Mouse (Mus musculus) thymus, postnatal 10 days (tissue): ENCODE results near the gene Chn1.

Experiments
- DNase-seq, 2 experiments: peaks; one replicate each; pipeline ENCODE4 v3.0.0; 2021; ENCODE audit warnings: low spot score in 2 of 2

Gene Chn1

DNA sequence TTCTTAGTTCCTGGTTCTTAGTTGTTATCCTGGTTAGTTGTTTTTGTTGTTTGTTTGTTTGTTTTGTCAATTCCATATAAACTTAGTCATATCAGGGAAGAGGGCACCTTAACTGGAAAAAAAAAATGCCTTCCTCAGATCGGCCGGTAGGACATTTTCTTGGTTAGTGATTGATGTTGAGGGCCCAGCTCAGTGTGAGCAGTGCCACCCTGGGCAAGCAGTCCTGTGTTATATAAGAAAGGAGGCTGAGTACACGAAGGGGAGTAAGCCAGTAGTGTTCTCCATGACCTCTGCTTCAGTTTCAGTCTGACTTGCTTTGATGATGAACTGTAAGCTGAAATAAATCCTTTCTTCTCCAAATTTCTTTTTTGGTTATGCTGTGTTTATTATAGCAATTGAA, 138.8 kb downstream of the Chn1 start:
- DNase-seq: no peak

DNA sequence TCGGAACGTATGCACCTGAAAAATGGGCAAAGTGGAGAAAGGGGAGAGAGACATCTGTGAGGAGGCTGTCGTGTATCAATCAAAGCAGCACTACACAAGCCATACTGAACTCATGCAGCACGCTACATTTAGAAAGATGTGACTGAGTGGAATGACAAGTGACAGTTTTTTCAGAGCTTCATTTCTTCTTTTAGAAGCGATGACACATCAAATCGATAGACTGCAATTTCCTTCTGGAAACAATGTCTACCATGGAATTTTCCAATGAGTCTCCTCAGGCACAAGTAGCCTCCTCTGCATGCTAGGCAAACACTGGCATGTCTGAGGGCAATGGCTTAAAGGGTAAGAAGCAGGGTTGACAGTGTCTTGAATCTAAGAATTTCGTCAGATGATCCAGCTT, 143.3 kb downstream of the Chn1 start:
- DNase-seq: no peak

DNA sequence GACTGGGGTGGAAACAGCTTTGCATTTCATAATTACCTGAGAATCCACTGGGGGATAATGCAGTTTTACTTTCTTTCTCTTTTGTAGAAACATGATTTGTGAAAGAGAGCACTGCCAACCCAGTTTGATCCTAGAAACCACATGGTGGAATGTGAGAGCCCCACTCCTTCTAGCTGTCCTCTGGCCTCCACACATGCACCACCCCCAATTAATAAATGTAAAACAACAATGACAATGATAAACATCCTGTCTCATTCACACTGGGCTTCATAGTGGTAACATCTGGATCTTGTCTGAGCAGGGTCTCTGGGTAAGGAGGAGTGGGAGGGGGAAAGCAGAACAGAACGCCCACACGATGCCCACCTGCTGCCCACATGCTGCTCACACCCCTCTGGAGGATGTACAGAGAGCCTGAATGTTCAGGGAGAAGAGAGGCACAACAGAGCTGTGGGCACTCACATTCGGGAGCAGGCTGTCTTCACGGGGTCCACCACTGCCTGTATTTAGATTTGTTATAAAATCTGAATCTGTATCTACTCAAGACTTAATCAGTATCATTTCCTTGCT, 156.6 kb downstream of the Chn1 start:
- DNase-seq: no peak

DNA sequence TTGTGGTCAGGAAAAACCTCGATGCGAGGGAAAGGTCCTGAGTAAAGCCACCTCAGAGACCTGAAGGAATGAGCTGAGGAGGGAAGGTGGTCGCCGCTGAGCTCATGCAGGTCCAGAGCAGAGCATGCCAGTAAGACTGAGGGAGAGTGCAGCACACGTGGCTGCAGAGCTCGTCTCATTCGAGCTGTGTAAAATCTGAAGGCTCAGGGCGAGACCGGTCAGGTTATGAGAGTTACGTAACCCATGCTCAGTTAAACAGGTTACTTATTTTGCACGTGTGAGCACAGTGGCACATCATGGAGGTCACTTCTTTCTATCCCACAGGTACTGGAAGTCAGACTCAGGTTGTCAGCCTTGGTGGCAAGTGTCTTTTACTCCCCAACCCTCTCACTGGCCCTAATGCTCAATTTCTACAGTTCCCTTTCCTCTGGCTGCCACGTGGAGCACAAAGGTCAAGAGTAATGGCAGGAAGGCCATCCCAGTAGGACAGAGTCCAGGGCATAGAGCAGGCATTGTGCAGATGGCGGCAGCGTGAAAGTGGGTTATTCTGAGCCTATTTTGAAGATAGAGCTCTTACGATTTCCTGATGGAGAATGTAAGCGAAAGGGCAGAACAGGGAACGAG, 158.6 kb downstream of the Chn1 start:
- DNase-seq: no peak

DNA sequence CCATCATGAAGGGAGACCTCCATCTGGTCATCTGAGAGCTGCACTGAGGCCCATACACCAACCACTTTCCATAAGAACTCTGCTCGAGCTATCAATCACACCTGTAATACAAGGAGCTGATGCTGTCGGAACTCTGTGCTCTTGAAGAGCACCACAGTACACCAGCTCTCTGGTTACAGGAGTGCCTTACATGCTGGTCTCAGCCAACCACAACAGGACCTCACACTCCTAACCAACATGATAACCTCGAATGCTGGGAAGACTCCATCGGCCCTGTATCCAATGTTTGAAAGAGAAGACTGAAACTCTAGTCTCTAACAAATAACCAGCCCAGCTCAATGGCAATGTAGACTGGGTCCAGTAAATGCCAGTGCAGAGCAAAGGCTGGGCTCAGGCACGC, 159.7 kb downstream of the Chn1 start:
- no peak for DNase-seq

DNA sequence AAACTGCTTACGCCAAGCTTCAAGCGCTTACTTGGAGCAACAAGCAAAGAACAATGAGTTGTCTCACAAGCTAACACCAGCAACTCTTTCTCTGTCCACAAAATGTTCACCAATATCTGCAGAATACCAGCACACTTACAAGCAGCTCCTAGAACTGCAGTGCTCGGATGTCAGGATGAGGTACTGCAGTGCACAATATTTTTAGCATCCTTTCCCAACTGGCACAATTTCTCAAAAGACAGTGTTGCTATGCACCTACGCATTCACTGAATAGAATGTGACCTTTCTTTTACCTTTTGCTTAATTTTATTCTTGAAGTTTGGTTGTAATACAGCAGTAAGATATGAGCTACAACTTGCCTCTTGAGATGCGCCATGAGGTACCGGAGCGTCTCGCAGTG, 160.8 kb downstream of the Chn1 start:
- no peak for DNase-seq

DNA sequence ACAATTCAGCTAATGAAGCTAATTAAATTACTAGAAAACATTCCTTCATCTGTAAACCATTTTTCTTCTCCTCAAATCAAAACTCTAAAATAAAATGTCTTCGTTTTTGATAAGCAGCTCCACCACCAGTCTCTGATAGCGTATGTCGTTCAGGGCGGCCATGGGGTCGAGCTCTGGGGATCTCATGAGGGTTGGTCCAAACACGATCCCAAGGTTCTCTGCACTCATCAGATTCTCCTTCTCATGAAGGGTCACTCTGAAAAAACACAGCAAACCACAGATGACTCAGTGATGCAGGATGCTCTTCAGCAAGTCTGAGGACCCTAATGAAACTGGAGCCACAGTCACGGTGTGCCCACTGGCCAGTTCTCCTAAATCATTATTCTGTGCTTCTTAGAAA, 162.2 kb downstream of the Chn1 start:
- DNase-seq: no peak

DNA sequence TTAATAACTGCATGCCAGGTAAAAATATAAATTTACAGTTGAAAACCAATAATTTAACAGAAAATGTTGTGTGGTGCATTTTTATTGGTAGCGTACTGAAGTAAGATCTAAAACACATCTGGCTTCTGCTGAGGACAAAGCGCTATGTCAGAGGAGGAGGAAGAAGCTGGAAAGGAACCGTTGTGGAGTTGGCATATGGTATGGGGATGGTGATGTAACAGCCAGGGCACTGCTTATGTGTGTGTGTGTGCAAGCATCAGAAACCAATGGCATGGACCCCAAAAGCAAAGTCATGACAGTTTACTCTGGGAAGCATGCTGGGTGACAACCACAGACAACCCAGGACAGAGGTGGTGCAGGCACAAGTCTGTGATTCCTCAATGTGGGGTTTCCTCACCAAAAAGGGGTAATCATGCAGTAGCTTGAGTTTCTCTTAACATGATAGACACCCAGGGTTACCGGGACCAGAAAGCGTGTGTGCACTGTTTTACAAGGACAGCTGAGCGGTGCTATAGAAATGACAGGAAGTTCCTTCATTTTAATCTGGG, 162.7 kb downstream of the Chn1 start:
- DNase-seq: no peak

DNA sequence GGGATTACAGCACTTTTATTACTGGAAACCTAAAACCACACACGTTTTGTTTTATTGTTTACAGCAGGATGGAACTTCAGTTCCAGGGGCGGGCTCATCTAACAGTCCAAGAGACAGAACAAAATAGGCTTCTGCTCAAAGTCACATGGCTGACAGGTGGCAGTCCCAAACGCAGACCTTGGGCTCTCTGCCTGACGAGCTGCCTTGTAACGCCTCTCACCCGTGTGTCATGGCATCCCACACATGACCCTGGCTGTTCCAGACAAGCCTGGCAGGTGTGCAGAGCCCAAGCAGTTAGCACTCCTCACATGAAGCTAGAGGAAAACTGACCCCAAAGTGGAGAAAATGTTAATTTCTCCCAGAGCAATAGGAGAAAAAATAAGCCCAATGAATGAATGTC, 163.3 kb downstream of the Chn1 start:
- no peak for DNase-seq

DNA sequence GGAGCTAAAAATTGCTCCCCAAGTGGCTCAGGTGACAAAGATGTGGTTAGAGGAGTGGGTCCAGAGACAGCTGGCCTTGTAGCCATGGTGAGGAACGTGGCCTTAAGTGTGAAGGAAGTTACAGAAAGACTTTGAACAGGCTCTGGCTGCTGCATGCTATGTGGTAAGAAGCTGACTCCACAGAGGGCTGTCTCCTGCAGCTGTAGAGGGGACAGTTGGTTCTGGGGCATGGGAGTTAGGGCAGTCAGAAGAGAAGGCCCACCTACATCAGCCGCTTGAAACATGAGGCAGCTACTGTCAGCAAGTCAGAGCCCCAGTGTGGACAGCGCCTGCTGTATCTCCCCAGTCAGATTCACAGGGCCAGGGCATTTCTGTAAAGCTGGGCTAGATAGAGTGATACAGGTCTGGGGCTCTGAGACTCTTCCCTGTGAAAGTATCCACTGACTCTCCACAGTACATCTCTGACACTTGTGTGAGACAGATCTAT, 165.4 kb downstream of the Chn1 start:
- DNase-seq: no peak

DNA sequence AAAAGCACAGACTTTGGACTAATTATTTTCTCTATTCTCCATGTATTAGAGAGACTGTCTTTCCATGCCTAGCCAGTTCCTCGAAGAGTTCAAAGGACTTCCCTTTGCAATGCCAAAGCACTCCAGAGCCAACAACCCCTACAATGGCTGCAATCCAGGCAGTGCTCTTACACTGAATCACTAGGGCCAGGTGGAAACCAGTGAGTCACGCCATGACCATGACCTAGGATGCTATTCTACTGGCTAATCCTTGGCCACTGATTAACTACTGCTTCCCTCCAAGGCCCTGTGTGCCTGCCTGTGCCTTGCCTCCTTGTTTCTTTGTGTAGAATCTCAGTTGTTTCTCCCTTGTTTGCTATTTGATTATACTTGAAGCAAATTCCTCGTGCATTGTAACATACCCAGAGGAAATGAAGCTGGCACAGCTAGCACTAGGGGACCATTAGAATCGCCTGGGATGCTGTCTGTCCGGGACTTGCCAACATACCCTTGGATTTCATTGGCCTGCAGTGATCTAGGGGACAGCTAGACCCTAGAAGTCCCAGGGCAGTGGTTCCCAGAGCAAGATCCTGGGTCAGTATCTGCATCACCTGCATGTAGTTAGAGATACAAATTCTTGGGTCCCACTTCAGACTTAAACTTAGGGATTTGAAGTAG, 166.0 kb downstream of the Chn1 start:
- no peak for DNase-seq

DNA sequence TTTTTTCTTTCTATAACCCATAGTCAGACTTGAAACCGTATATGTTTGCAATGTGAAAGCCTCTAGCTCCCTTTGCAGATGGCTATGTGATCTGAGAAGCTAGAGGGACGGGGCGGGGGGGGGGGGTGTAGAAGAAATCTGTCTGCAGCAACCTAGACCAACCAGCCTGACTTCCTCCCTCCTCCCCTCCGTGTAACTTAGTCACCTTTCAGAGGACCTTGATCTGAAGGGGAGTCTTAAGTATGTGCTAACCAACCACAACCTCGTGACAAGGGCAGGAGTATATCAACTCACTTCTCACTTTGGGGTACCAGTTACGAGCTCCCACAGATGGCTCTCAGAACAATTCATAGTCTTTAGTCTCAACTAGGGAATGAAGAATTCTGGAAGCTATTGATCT, 166.8 kb downstream of the Chn1 start:
- no peak for DNase-seq

DNA sequence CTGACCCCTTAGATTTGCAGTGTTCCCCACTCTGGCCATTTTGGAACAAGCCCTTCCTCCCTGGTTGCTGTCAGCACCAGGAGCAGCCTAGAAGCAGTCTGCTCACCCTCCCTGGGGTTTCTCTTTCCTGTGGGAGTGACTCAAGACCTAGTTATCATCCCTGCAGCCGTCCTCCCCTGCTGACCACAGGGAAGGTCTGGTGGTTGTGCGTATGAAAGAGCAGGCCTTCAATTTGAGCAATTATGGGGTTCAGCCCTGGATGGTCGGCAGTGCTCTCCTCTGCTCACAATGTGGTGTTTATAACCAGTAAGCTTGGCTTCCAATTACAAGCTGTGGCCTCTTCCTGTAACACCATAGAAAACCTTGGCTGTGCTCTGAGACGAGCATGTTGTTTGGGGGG, 167.5 kb downstream of the Chn1 start:
- no peak for DNase-seq

DNA sequence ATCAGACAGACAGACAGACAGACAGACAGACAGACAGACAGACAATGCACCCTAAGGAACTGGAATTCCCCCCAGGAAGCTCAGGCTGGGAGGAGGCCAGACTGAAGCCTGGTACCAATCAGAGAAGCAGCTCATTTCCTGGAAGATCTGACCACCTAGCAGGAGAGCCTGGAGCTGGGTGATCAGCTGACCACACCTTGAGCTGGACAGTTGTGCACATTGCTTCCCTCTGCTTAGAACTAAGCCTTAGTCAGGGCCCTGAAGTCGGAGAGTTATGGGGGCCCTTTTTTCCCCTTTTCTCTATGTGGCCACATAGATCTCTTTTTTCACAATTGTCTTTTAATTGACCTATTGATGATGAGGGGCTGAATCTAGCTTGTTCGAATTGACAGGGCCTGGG, 168.0 kb downstream of the Chn1 start:
- DNase-seq: no peak

DNA sequence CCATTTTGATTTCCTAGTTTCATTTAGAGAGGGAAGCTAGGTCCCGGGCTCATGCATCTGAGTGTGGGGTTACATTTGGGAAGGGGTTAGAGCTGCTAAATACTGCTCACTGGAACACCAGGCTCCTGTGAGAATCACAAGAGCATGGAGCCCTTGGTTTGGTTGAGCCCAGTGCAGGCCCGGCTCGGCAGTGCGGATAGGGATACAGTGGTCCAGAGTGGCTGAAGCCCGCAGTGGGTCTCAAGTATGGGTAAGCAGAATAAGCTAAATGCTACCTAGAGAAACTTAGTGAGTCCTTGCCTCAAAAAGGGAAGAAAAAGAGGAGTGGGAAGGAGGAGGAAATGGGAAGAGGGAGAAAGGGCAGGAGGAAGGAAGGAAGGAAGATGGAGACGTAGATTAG, 168.5 kb downstream of the Chn1 start:
- DNase-seq: no peak

DNA sequence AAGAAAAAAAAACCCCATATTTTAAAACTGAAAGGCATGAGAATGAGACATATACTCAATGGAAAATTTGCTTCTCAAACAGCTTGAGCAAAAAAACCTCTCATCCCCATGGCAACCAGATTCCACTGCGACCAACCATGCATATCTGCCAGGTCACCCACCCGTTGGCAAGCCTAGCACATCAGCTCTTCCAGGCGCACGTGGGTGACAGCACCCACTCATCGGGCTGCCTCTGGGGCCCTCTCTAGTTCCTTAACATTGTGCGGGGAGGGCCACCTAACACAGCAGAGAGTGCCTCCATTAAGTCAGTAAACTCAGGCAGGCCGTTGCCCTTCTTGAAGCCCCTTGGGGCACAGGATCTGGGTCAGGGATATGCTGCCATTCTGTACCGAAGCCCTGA, 170.1 kb downstream of the Chn1 start:
- no peak for DNase-seq

DNA sequence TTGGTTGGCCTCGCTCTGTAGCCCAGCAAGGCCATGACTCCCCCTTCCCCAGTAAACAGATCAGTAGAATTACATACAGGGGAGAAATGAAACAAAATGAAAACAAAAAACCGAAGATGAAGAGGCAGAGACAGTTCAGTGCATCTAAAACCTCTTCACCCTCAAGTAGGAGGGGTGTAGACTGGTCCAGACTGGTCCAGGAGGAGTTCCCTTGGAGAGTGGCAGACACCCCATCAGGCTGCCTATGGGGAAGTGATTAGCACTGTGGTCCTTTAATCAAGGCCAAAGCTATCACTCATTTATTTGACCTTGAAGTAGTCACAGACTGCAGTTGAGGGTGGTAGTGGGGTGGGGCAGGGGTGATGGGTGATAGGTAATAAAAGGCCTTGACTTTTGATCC, 170.6 kb downstream of the Chn1 start:
- DNase-seq: no peak

DNA sequence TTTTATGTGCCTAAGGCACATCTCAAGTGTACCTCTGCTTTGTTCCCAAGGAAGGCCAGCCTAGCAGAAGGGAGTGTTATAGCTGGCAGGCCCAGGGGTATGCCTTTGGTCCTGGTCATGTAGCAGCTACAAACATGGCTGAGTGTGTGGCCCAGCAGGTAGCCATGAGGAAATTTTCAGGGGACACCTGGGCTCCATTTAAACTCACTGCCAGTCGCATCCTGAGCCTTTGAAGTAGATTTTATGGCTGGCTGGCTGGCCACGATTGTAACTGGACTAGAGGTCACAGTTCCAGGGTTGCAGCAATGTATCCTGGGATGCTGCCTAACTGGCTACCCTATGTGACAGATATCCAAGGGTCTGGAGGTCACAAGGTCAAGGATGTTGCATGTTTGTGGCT, 174.5 kb downstream of the Chn1 start:
- no peak for DNase-seq

DNA sequence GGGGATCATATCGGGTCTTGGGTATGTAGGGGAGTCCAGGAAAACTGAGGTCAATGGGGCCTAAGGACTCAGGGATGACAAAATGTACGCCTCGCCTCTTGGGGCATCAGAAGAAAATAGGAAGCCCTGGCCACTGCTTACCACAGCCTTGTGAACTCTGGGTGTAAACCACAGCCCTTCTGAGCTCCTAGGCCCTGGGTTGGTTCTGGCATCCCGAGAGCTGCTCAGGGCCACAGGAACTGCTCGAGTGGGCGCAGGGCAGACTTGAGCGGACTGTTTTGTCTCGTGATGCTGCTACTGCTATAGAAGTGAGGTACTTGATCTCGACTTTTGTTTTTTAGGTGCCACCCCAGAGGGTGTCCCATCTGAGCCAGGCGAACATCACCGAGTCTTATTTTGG, 177.4 kb downstream of the Chn1 start:
- no peak for DNase-seq

DNA sequence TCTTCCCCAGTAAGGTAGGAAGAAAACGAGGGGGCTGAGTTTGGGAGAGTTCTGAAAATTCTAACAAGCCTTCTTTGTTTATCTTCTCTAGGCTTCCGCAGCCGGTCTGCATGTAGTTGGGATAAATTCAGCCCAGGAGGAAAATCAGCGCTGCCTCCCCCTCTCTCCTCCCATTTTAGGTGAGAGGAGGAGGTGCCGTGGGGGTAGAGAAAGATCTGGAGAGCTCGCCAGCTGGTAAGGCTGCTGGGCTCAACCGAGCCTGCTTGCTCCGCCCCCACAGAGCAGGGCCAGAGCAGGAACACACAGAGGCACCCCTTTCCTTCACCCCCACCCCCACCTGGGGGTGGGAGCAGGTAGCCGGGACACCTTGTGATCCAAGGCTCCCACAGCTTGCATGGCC, 178.4 kb downstream of the Chn1 start:
- DNase-seq: no peak

DNA sequence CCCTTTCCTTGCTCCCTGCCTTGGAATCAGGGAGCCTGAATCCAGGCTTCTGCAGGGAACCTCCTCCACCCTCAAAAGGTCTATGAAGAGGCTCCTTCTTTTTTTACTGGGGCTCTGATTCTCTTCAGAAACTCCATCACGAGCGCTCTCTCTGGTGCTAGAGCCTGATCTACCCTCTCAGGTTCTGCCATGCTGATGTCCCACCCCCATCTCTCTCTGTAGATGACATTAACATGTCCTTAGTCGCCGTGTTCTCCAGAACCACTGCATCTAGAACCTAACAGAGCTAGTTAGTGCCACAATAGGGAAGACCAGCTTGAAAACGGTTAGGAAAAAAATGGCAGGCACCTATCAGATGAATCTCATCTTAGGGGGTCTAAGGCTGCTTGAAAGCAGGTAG, 178.8 kb downstream of the Chn1 start:
- DNase-seq: no peak

DNA sequence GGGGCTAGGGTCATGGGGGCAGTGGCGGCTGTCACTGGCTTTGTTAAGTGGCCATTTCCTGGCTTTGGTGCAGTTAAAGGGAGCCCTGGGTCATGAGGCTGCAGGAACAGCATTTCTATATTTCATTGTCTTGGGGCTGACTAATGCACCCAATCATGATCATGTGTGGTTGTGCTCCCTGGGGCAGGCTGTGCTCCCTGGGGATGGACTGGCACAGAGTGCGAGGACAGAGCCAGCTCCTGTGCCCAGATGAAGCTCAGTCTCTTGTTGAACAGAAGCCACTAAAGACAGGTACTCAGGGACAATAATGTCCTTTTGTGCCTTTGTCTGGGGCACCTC, 182.1 kb downstream of the Chn1 start:
- DNase-seq: no peak
